Mouse (Mus musculus): Measurements from ENCODE around the gene Cdon. TPM values are rescaled to one million over a fixed set of nuclear protein-coding genes. Genes with fewer than 3 reads are reported as not detected.
A peak's percentile ranks its signal among the peaks of the same experiment; 100 is the strongest.

The Cdon gene
- total and polyA plus RNA-seq, 3 experiments = 1.8 to 2.9 (median 2.3) TPM

- TF ChIP-seq USF2 (conservative IDR thresholded peaks at IDR 0.05; ENCODE audit: low read depth, low read length) (no peak), USF1 (IDR thresholded peaks at IDR 0.05; ENCODE audit: low read depth, low read length) (no peak), IRF4 (IDR thresholded peaks at IDR 0.05; ENCODE audit: low read depth, low read length) (peak; percentile 84), TCF12 (IDR thresholded peaks at IDR 0.05; ENCODE audit: low read depth, low read length) (no peak), SIN3A (IDR thresholded peaks at IDR 0.05; ENCODE audit: low read length) (0 out of 2 replicates have a peak, but pooled peaks have one; percentile 16), TBP (conservative IDR thresholded peaks at IDR 0.05; ENCODE audit: low read depth, low read length) (no peak), JUN (IDR thresholded peaks at IDR 0.05; ENCODE audit: insufficient read depth, low read depth, low read length) (no peak), E2F4 (IDR thresholded peaks at IDR 0.05; ENCODE audit: insufficient replicate concordance, low read depth, low read length) (no peak), POLR2A (IDR thresholded peaks at IDR 0.05; ENCODE audit: low read depth, low read length) (0 out of 2 replicates have a peak, but pooled peaks have one; percentile 22), EP300 (IDR thresholded peaks at IDR 0.05; ENCODE audit: low read length) (peak; percentile 77), MAZ (IDR thresholded peaks at IDR 0.05; ENCODE audit: low read depth, low read length) (no peak), CHD1 (IDR thresholded peaks at IDR 0.05; ENCODE audit: low read depth, low read length) (no peak), CTCF (conservative IDR thresholded peaks at IDR 0.05 in 1 of 2, IDR thresholded peaks at IDR 0.05 in 1 of 2; ENCODE audit: low read depth in 2 of 2, low read length in 2 of 2) (no peak), PAX5 (IDR thresholded peaks at IDR 0.05; ENCODE audit: low read length) (no peak), MAX (IDR thresholded peaks at IDR 0.05; ENCODE audit: low read length) (peak; percentile 36; the same call in 1 of the 2 replicates), SMC3 (IDR thresholded peaks at IDR 0.05; ENCODE audit: low read depth, low read length) (no peak)
Measured at GRCm38 (mm10) chr9:35546745-35547144, 125.8 kb downstream of the Cdon start (continued).

GRCm38 (mm10) chr9:35548455-35548854 lies 127.5 kb downstream of the Cdon start:
- H3K4me1 ChIP-seq (ENCODE audit: control insufficient read depth in 1 of 2, insufficient read depth in 2 of 2) = peaks cover 15 to 24% of the 10 kb centered on the region in 2 experiments
- no peak for TF ChIP-seq CHD2 (IDR thresholded peaks at IDR 0.05; ENCODE audit: low read length)
- TF ChIP-seq PAX5 (IDR thresholded peaks at IDR 0.05; ENCODE audit: low read length) = no peak
- TF ChIP-seq ZNF384 (IDR thresholded peaks at IDR 0.05; ENCODE audit: low read depth, low read length) = no peak
- TF ChIP-seq UBTF (IDR thresholded peaks at IDR 0.05; ENCODE audit: low read depth, low read length) = no peak
- TF ChIP-seq EP300 (IDR thresholded peaks at IDR 0.05; ENCODE audit: low read length) = no peak
- no peak for TF ChIP-seq MYC (IDR thresholded peaks at IDR 0.05; ENCODE audit: low read depth, low read length)
- no peak for TF ChIP-seq USF1 (IDR thresholded peaks at IDR 0.05; ENCODE audit: low read depth, low read length)
- TF ChIP-seq JUND (conservative IDR thresholded peaks at IDR 0.05; ENCODE audit: low read depth, low read length) = no peak
- no peak for TF ChIP-seq NELFE (IDR thresholded peaks at IDR 0.05; ENCODE audit: low read depth, low read length)
- TF ChIP-seq ELF1 (IDR thresholded peaks at IDR 0.05; ENCODE audit: low read depth, low read length) = no peak
- no peak for TF ChIP-seq JUN (IDR thresholded peaks at IDR 0.05; ENCODE audit: insufficient read depth, low read depth, low read length)
- TF ChIP-seq BHLHE40 (IDR thresholded peaks at IDR 0.05; ENCODE audit: low read depth, low read length) = no peak
- no peak for TF ChIP-seq MEF2A (IDR thresholded peaks at IDR 0.05; ENCODE audit: borderline replicate concordance, low read depth, low read length)
- TF ChIP-seq USF2 (conservative IDR thresholded peaks at IDR 0.05; ENCODE audit: low read depth, low read length) = no peak
- TF ChIP-seq RCOR1 (conservative IDR thresholded peaks at IDR 0.05; ENCODE audit: low read depth, low read length) = no peak
- TF ChIP-seq POLR2AphosphoS2 (IDR thresholded peaks at IDR 0.05; ENCODE audit: low read depth, low read length) = no peak
- TF ChIP-seq SIN3A (IDR thresholded peaks at IDR 0.05; ENCODE audit: low read length) = no peak
- no peaks in the 10 kb centered on the region for H3K9me3 ChIP-seq (replicated peaks; ENCODE audit: low read length)
- H3K79me2 ChIP-seq (replicated peaks; ENCODE audit: control insufficient read depth, extremely low read depth, insufficient read depth, poor library complexity, severe bottlenecking) = no peaks in the 10 kb centered on the region
- H3K9ac ChIP-seq (ENCODE audit: insufficient read depth, low read depth) = no peak overlapping the region
- dilution Hi-C loops (cut with MboI; ENCODE audit: extremely low pct_ligation_motif_present, extremely low pct_unique_long_range_greater_than_20kb, low sequenced_read_pairs) = loop anchor here (25.0 kb wide), 1 partner anchor 261 kb away; no protein-coding TSS in a partner anchor
- H3K27ac ChIP-seq (ENCODE audit: insufficient read depth, low read depth) = no peak overlapping the region
- H3K27me3 ChIP-seq (replicated peaks) = peaks cover 11% of the 10 kb centered on the region
- in situ Hi-C loops (cut with MboI; ENCODE audit: low pct_ligation_motif_present, low pct_unique_long_range_greater_than_20kb, low sequenced_read_pairs) = loop anchor here (10.0 to 25.0 kb wide), 2 partner anchors 344 to 511 kb away; partner anchors contain the start of genes Srpr and Tirap
- no peak overlapping the region for H3K4me3 ChIP-seq (replicated peaks in 1 of 3; ENCODE audit: low read depth in 2 of 3, low read length in 2 of 3, poor library complexity in 1 of 3)
- H3K36me3 ChIP-seq (replicated peaks in 1 of 2; ENCODE audit: control insufficient read depth in 1 of 2, insufficient read depth in 1 of 2, low read length in 1 of 2) = no peaks in the 10 kb centered on the region
- no peak for DNase-seq (ENCODE audit: extremely low read depth)
- H3K4me2 ChIP-seq (ENCODE audit: insufficient read depth, low read depth, poor library complexity, severe bottlenecking) = no peak overlapping the region

Measured in CH12.LX (cell line).